Mouse (Mus musculus): ENCODE measurements around the gene Zfyve16. TPM values are rescaled to one million over a fixed set of nuclear protein-coding genes. Genes with fewer than 3 reads are reported as not detected.

The Zfyve16 gene
- total RNA-seq (2021) = 10 to 100 TPM; 14.5 to 20.0 TPM
- long read RNA-seq, experiment 1, full-length matches to known transcripts = 6 of 7 reads
- long read RNA-seq, experiment 1, partial matches to known transcripts = 0 of 7 reads
- long read RNA-seq, experiment 1, other reads (novel, unspliced or antisense) = 1 of 7 reads
- long read RNA-seq, experiment 2, full-length matches to known transcripts = 4 of 5 reads
- long read RNA-seq, experiment 2, partial matches to known transcripts = 0 of 5 reads
- long read RNA-seq, experiment 2, other reads (novel, unspliced or antisense) = 1 of 5 reads

- intact Hi-C loops (cut with DNase I) = no loop called here
- peak; percentile 96 to 97 for DNase-seq (ENCODE audit: low spot score in 2 of 2)
These were observed at the start of gene Zfyve16 for GRCm38 (mm10) chr13:92530721-92531211. TSS of gene Zfyve16 (minus strand) at chr13:92530868.

- intact Hi-C loops (cut with DNase I) = no loop called here
- DNase-seq (ENCODE audit: low spot score in 2 of 2) = no peak
These were observed 47.5 kb upstream of the Zfyve16 start for GRCm38 (mm10) chr13:92578210-92578609.

- no peak for DNase-seq (ENCODE audit: low spot score in 2 of 2)
- intact Hi-C loops (cut with DNase I) = no loop called here
These were observed 46.0 kb upstream of the Zfyve16 start for GRCm38 (mm10) chr13:92576688-92577087.

- DNase-seq (ENCODE audit: low spot score in 2 of 2) = no peak
- intact Hi-C loops (cut with DNase I) = no loop called here
These were observed 45.4 kb upstream of the Zfyve16 start, which contains the start of gene Spz1 for GRCm38 (mm10) chr13:92576072-92576471. TSS of gene Spz1 (minus strand) at chr13:92576172.

GRCm38 (mm10) chr13:92559429-92559828, 28.8 kb upstream of the Zfyve16 start:
- DNase-seq (ENCODE audit: low spot score in 2 of 2) = no peak
- intact Hi-C loops (cut with DNase I) = no loop called here

GRCm38 (mm10) chr13:92557229-92557628, 26.6 kb upstream of the Zfyve16 start:
- intact Hi-C loops (cut with DNase I) = no loop called here

GRCm38 (mm10) chr13:92556458-92557126, 25.9 kb upstream of the Zfyve16 start:
- intact Hi-C loops (cut with DNase I) = no loop called here

More at GRCm38 (mm10) chr13:92557229-92557628, 26.6 kb upstream of the Zfyve16 start:
- no peak for DNase-seq (ENCODE audit: low spot score in 2 of 2)

GRCm38 (mm10) chr13:92547093-92547492, 16.4 kb upstream of the Zfyve16 start:
- intact Hi-C loops (cut with DNase I) = no loop called here

More at GRCm38 (mm10) chr13:92556458-92557126, 25.9 kb upstream of the Zfyve16 start:
- no peak for DNase-seq (ENCODE audit: low spot score in 2 of 2)

GRCm38 (mm10) chr13:92540997-92541396, 10.3 kb upstream of the Zfyve16 start:
- DNase-seq (ENCODE audit: low spot score in 2 of 2) = no peak
- intact Hi-C loops (cut with DNase I) = no loop called here

More at GRCm38 (mm10) chr13:92547093-92547492, 16.4 kb upstream of the Zfyve16 start:
- DNase-seq (ENCODE audit: low spot score in 2 of 2) = no peak

GRCm38 (mm10) chr13:92539126-92539525, 8.5 kb upstream of the Zfyve16 start:
- no peak for DNase-seq (ENCODE audit: low spot score in 2 of 2)
- intact Hi-C loops (cut with DNase I) = no loop called here

- DNase-seq (ENCODE audit: low spot score in 2 of 2) = no peak
- intact Hi-C loops (cut with DNase I) = no loop called here
These were observed 3.1 kb upstream of the Zfyve16 start for GRCm38 (mm10) chr13:92533801-92534200.

GRCm38 (mm10) chr13:92532216-92532615, 1.5 kb upstream of the Zfyve16 start:
- intact Hi-C loops (cut with DNase I) = no loop called here
- no peak for DNase-seq (ENCODE audit: low spot score in 2 of 2)

GRCm38 (mm10) chr13:92531237-92531636, 569 bp upstream of the Zfyve16 start:
- no peak for DNase-seq (ENCODE audit: low spot score in 2 of 2)
- intact Hi-C loops (cut with DNase I) = no loop called here

GRCm38 (mm10) chr13:92529828-92530720, 594 bp downstream of the Zfyve16 start:
- intact Hi-C loops (cut with DNase I) = no loop called here
- DNase-seq (ENCODE audit: low spot score in 2 of 2) = peak in 1 of 2 experiments; percentile 24

GRCm38 (mm10) chr13:92523178-92523813, 7.4 kb downstream of the Zfyve16 start:
- intact Hi-C loops (cut with DNase I) = no loop called here
- DNase-seq (ENCODE audit: low spot score in 2 of 2) = no peak

- intact Hi-C loops (cut with DNase I) = no loop called here
- no peak for DNase-seq (ENCODE audit: low spot score in 2 of 2)
These were observed 25.8 kb downstream of the Zfyve16 start for GRCm38 (mm10) chr13:92504871-92505270.

- DNase-seq (ENCODE audit: low spot score in 2 of 2) = no peak
- intact Hi-C loops (cut with DNase I) = no loop called here
These were observed 38.7 kb downstream of the Zfyve16 start for GRCm38 (mm10) chr13:92491923-92492322.

GRCm38 (mm10) chr13:92490817-92491216, 39.9 kb downstream of the Zfyve16 start:
- DNase-seq (ENCODE audit: low spot score in 2 of 2) = peak in 1 of 2 experiments; percentile 7

GRCm38 (mm10) chr13:92483852-92484463, 46.7 kb downstream of the Zfyve16 start, which contains the start of gene Fam151b:
TSS of gene Fam151b (minus strand) at chr13:92484015.
- peak; percentile 91 to 93 for DNase-seq (ENCODE audit: low spot score in 2 of 2)
- intact Hi-C loops (cut with DNase I) = loop anchor here (2.0 to 10.0 kb wide), 2 partner anchors 129 to 579 kb away; partner anchors contain the start of genes Dhfr and Msh3

More at GRCm38 (mm10) chr13:92490817-92491216, 39.9 kb downstream of the Zfyve16 start:
- intact Hi-C loops (cut with DNase I) = no loop called here
